Mouse (Mus musculus): ENCODE measurements around the gene Ndufb5.
"Not testable (repeated sequence)": the region's sequence is repeated elsewhere in the genome, so short reads cannot be mapped to it uniquely, and the experiment has no call there.

Ndufb5 gene

DNA sequence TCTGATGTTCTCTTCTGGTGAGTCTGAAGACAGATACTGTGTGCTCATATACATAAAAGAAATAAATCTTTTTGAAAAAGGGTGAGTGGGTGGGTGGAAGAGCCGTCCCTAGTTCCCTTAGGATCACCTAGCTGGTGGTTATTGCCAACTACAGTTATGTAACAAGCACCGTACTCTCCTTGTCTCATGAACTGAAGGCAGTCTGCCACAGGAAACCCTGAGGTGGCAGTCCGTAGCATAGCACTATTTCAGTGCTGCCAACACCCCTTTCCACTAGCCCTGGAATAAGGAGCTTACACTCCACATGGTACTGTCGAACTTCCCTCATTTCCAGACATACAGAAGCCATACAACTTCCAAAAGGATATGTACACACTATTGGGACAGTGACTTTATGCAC lies 8.9 kb upstream of the Ndufb5 start:
- no peak for DNase-seq (ENCODE audit: low spot score)

DNA sequence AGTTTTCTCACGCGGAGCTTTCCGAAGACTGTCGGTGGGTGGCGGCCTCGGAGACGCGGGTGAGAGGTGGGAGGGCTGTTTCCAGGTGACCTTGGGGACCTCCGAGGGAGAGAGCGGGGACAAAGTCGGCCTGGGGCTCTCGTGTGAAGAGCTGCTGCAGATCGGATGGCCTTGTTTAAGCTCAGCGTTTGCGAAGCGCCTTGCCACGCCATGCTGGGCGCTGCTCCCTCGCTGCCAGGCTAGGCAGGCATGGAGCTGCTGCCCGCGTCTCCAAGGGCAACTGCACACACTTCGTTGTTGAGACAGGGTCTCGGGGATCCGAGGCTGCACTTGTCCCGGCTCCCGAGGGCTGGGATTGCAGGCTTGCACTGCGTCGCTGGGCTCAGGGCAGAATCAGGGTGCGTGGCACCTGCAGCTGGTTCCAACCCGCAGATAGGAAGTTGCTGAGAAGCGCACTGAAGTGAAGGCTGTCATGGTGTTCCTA lies 424 bp downstream of the Ndufb5 start, which contains the start of gene Mrpl47:
TSS of gene Mrpl47 (minus strand) at position 434 of the 484 bp plus-strand sequence.
- DNase-seq (ENCODE audit: low spot score), result no peak

DNA sequence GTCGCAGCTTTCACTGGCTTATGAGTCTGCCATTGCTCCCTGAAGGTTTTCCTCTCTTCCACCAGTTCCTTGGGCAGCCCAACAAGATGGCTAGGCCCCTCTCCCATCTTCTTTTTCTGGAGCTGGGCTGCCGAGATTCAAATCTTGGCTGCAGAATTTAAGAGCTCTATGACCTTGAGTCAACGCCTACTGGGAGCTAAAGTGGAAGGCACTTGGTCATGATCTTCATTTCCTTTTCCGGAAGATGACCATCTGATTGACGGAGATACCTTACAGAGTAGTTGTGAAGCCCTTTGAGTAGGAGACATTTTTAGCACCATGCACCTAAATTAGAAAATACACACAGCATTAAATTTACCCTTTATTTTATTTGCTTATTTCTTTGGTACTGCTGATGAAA lies 1.8 kb downstream of the Ndufb5 start:
- no peak for DNase-seq (ENCODE audit: low spot score)

DNA sequence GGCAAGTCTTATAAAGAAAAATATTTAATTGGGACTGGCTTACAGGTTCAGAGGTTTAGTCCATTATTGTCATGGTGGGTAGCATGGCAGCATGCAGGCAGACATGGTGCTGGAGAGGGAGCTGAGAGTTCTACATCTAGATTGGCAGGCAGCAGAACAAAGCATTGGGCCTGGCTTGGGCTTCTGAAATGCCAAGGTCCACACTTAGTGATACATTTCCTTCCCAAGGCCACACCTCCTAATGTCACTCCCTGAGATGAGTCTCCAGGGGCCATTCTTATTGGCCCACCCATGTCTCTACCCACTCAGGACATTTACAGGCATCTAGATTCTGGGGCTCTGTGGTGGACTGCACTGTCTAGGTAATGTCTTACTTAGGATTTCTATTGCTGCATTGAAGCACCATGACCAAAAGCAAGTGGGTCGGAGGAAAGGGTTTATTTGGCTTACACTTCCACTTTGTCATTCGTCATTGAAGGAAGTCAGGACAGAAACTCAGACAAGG lies 5.5 kb downstream of the Ndufb5 start:
- no peak for DNase-seq (ENCODE audit: low spot score)

DNA sequence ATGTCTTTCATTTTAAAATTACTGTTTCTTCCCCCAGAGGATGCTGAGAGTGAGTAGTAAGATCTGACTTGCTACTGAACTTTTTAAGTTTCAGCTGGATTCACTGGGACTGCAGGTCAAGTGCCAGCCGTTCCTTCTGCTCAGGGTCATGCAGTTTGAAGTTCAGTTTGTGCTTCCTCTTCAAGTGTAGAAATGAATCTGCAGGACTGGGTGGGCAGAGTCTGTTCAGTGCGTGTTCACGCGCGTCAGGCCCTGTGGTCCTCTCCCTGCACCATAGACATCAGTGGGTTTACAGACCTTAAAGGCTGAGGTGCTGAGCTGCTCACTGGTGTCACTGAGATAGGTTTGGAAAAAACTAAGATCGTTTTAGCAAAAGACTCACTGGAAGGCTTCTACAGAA lies 8.2 kb downstream of the Ndufb5 start:
- DNase-seq (ENCODE audit: low spot score), result no peak

DNA sequence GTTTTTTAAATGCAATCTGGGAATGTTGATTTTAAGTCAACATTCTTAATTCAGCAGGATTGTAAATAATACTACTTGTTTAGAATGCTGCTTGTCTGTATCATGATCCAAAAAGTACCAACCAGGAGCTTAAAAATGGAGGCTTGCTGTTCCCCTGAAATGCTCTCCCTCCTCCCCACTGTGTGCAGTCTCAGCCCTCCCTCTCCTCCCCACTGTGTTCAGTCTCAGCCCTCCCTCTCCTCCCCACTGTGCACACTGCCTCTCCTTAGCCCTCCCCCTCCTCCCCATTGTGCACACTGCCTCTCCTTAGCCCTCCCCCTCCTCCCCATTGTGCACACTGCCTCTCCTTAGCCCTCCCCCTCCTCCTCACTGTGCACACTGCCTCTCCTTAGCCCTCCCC lies 8.6 kb downstream of the Ndufb5 start:
- DNase-seq (ENCODE audit: low spot score), result not testable (repeated sequence)

DNA sequence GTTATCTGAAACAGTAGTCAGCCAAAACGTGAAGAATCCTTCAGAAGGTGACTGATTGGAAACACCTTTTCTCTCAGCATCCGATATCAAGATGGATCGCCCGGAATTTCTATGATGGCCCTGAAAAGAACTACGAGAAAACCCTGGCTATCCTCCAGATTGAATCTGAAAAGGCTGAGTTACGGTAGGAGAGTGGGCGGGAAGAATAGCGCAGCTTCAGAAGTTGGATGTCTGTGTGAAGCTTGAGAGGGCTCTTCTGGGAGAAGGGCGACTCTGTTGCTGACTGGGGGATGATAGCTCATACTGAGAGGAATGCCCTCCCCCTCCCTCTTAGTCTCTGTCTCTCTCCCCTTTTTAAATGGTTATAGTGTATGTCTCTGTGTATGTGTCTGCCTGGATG lies 11.6 kb downstream of the Ndufb5 start:
- DNase-seq (ENCODE audit: low spot score), result no peak

DNA sequence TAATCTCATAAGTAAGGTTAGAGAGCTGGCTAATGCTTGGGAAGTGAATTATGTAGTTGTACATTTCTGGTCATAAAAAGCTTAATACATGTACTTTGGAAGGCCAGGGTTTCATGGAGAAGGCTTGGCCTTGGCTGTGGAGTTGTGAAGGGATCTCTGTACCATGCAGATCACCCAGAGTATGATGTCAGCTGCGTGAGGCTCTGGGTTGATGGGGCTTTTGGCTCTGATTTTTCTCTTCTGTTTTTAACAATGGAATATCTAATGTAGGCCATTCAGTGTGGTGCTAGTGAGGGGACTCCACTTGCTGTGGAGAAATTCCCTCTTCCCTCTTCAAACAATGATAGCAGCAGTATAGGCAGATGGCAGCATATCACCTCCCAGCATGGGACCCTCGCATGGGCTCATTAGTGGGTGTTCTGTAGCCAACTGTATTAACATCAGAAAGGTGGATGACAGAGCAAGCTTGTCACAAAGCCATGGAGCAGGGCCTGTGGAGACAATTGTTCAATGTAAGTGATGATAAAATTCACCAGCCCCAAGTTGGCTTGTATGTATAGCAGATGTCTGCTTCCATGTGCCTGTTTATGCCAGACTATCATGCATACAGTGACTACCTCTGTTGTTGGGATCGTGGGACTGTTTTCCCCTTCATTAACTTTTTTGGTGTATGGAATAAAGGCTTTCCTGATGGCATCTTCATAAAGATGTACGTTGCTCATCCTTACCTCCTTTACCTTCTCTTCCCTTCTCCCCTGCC lies 13.2 kb downstream of the Ndufb5 start:
- no peak for DNase-seq (ENCODE audit: low spot score)

DNA sequence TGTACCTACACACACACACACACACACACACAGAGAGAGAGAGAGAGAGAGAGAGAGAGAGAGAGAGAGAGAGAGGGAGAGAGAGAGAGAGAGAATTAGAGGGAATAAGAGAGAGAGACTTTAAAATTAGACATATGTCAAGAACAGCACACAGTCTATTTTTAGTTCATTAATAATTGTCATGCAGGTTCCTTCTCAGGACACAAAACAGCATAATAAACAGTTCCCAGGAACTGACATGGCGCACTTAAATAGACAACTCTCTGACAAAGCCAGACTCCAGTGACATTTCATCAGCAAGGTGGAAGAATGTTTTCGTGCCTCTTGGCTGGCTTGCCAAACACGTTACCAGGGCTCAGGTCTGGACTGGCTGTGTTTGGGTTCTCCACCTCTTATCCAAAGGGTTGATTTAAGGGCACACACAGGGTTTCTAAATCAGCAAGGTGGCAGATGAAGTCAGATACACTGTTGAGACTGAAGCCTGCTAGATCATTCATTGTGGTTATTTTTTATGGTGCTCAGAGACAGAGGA lies 17.7 kb downstream of the Ndufb5 start:
- no peak for DNase-seq (ENCODE audit: low spot score)

DNA sequence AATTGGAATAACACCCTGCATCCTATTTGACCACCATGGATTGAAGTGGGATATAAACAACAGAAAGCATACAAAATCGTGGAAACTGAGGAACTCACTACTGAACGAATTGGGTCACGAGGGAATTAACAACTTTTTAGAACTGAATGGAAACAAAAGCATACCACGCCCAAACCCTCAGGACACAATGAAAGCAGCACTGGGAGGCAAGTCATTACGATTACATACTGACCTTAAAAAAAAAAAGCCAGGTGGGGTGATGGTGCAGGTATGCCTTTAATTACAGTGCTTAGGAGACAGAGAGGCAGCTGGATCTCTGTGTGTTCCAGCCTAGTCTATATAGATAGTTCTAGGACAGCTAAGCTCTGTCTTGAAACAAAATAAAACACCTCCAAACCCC lies 22.4 kb downstream of the Ndufb5 start:
- DNase-seq (ENCODE audit: low spot score), result no peak

DNA sequence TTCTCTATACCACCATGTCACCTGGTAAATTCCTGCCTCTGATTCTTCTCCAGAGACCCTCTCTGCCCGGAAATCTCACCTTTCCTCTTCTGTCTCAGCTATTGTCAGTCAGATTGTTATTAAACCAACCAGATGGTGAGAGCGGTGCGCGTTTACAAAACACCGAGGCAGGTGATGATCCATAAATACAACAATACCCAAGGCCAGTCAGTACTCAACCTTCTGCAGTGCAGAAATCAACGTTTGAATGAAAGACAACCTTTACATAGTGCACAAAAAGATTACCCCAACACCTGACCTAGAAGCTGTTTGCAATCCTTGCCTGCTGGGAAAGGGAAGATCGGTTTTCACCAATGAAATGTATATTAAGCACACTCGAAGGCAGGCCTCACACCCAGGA lies 26.2 kb downstream of the Ndufb5 start:
- DNase-seq (ENCODE audit: low spot score), result no peak

DNA sequence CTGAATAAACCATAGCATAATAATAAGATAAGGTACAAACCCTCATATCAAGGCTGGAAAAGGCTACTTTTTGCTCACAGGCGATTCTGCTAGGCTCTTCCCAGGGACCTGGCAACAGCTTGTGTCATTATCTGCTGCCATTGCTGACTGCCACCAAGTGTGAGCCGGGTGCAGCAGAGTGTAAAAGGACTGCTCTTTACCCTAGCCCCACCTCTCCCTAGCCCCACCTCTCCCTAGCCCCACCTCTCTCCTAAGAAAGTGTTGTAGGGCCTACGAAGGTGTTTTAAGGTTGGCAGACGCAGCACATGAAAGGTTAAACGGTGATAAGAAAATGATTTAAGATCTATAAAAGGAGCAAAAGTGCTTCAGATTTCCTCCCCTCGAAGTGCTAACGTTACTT lies 27.1 kb downstream of the Ndufb5 start:
- no peak for DNase-seq (ENCODE audit: low spot score)

DNA sequence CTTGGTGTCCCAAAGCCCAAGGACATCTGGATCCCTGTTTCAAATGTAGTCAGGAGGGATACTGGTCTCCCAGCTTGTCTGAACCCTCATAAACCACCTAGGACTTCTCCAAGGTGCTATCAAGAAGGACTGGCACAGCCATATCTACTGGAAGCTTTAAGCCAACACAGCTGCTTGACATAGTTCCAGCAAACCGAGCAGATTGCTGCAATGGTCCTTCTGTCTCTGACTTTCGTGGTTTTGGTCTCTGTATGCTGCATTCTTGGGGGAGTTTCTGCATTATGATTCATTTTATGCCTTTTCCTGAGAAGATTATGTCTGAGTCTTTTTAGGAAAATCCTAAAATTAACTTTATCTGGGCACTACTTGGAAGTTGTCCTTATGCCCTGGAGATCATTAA lies 34.0 kb downstream of the Ndufb5 start:
- no peak for DNase-seq (ENCODE audit: low spot score)
